ENCODE assay signal across 9 mouse cellular contexts in genomic region chr3:79656682-79657081, GRCm38 (mm10).
"Had no signal": no experiment of that assay in that cellular context is flagged by ENCODE, and none has a peak within 500 bp of the region (broad histone marks: within the 10 kb centered on the region; RNA-seq: fewer than 3 reads in every experiment).

No protein-coding gene starts in this region.

- H3K9me3 ChIP-seq: limb, embryonic 12.5 days; liver, embryonic 13.5 days; midbrain, embryonic 13.5 days had no signal

- H3K27me3 ChIP-seq: limb, embryonic 12.5 days; liver, embryonic 13.5 days; midbrain, embryonic 13.5 days had no signal

- H3K4me1 ChIP-seq: limb, embryonic 12.5 days; liver, embryonic 13.5 days; midbrain, embryonic 13.5 days had no signal

- H3K4me3 ChIP-seq: limb, embryonic 12.5 days; liver, embryonic 13.5 days; midbrain, embryonic 13.5 days had no signal

- H3K27ac ChIP-seq: limb, embryonic 12.5 days; liver, embryonic 13.5 days; midbrain, embryonic 13.5 days; stomach, postnatal 0 days had no signal

- ATAC-seq: intestine, embryonic 16.5 days; liver, postnatal 0 days; midbrain, embryonic 13.5 days had no signal

- DNase-seq: layer of hippocampus, adult 9-11 months; liver; liver, embryonic 13.5 days; liver, postnatal 0 days; lung, postnatal 14 days had no signal

- H3K36me3 ChIP-seq: limb, embryonic 12.5 days; liver, embryonic 13.5 days; midbrain, embryonic 13.5 days had no signal

- H3K4me2 ChIP-seq: limb, embryonic 12.5 days; liver, embryonic 13.5 days; midbrain, embryonic 13.5 days had no signal

- H3K9ac ChIP-seq: limb, embryonic 12.5 days; liver, embryonic 13.5 days; liver, postnatal 0 days; midbrain, embryonic 13.5 days had no signal
